Mouse (Mus musculus) cerebellum, adult 8-10 months (tissue): ENCODE measurements around the gene 4930404N11Rik.

Source experiments
- DNase-seq: peaks from one replicate; pipeline ENCODE4 v3.0.0; 2022

The 4930404N11Rik gene

DNA sequence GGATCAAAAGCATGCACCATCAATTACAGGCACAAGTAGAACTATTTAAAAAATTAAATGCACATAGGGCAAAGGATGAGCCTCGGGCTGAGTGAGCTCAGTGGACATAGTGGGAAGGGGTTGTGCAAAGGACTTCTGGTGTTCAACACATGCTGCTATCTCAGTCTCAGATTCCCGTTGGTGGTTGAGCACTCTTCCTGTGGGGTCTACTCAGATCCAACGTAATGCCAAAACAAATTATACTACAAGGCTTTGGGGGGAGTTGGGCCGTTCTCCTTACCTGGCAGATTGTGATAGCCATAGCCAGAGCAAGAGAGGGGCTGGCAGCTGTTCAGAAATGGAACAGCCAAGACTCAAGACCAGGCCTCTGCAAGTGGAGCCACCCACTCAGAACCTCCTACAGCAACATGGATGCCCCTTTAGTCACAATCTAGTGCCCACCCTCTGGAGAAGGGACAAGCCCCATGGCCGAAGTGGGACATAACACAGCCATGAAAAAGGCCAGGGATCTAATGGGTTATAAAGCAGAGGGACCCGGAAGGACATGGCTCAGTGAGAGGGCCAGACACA, 14.3 kb upstream of the 4930404N11Rik start:
- DNase-seq: no peak

DNA sequence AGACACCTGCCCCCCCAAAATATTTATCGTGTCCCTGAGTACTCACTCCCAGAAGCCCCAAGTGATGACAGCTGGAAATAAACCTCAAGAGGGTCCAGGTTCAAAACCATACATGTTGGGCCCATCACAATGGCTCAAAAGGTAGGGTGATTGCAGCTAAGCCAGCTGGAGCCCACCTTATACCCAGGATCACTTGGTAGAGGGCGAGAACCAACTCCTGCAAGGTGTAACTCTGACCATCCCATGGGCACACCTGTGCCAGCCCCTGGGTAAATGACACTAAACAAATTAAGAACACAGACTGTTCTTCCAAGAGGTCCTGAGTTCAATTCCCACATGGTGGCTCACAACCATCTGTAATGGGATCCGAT, 13.6 kb upstream of the 4930404N11Rik start:
- DNase-seq: no peak

DNA sequence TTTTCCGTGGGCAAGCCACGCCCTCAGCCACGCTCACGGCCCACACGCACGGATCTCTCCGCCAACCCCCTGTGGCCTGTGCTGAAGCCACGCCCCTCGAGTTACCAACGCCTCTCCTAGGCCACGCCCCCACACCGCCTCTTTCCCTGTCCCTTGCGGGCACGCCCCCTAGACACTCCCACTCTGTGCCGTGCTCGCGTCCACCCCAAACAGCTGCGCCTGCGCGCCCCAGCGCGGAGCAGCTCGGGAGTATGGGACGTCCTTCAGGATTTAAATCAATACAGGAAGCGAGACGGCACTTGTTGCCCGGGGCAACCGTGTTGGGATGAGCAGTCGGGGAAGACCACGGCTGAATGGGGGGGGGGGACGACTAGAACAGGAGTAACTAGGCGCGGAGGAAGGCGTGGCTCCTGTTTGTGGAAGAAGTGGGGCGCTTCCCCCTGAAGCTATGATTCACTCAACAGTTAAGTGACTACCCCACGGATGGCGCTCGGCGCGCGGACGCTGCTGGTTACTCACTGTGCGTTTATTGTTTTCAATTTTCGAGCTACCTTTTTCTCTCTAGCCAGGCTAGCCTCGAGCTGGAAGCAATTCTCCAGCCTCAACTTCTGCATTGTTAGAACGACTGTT, 13.1 kb upstream of the 4930404N11Rik start:
- peak; percentile 100 for DNase-seq

GRCm38 (mm10) chr10:81377793-81378552, 12.4 kb upstream of the 4930404N11Rik start, which contains the start of gene Fzr1:
Gene Fzr1, minus strand, starts transcription at chr10:81378516.
- DNase-seq: no peak

DNA sequence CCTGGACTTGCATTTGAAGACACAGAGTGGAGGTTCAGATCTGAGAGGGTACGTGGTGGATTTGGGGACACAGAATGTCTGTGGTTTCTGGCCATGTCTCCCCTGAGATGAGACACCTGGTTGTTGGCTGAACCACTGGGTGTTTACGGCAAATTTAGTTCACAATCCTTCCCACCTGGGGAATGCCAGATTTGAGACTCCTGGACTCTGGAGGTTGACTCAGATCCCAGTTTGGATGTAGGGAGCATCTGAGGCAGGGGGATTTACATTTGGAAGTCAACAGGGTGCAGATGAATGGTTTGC, 11.7 kb upstream of the 4930404N11Rik start:
- DNase-seq: no peak

DNA sequence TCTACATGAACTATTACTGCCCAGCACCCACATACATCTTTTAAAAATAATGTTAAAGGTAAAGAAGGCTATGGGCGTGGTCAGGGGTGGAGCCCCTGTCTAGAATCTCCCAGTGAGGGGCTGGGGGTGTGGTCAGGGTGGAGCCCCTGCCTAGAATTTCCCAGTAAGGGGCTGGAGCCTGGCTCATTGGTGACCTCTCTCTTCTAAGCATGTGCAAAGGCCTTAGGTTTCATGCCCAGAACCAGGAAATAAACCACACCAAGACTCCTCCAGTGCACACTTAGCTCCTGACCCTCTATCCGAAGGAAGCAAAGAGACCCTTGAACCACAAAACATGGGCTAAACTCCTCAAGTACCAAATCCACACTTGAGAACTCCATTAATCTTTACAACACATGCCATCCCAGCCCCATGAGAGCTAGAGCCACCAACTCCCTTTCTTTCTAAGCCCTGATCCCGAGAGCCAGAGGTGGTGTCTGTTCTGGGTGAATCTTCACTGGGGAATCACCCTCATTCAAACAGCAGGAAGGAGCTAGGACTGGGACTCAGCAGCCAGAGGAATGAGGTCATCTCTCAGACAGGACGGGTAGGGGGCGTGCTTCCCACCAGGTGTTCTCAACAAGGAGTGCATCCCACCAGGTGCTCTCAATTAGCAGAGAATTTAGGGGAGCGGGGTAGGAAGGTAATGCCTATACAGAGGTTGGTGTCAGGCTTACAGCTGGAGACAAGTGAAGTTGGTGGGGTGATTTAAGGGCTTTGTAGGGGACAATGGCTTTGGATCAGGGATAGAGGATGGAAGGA, 11.1 kb upstream of the 4930404N11Rik start:
- no peak for DNase-seq

GRCm38 (mm10) chr10:81375322-81375721, 9.7 kb upstream of the 4930404N11Rik start:
- no peak for DNase-seq

DNA sequence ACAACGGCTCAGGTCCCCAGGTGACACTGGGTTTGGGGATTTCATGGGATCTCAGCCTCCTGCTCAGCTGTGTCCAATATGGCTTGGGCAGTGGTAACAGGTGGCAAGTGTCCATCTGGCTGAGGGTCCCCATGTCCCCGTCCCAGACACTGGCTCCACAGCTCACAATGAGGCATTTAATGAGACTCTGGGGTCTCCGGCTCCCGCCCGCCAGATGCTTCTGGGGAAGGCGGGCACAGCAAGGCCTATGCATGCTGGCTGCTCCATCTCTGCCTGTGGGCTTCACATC, 1.5 kb upstream of the 4930404N11Rik start:
- DNase-seq: no peak

- DNase-seq: no peak
Measured at GRCm38 (mm10) chr10:81366477-81367206, 1.0 kb upstream of the 4930404N11Rik start.

DNA sequence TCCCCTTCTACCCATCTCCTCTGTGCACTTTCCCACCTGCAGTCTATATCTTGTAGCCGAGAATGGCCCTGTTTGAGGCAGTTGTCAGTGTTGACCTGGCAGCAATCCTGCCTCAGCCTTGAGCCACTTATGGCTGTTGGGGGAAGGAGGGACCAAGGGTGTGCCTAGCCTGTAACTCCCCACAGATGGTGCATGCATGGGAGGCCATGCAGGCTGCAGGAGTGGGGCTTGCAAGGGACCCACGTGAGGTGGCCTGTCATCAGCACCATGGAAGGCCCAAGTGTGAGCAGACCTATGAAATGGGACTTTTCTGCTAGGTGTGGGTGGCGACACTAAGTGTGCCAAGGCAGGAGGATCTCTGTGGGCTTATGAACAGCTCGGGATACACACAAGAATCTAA, 543 bp downstream of the 4930404N11Rik start:
- no peak for DNase-seq

GRCm38 (mm10) chr10:81364666-81365065, 950 bp downstream of the 4930404N11Rik start:
- no peak for DNase-seq

DNA sequence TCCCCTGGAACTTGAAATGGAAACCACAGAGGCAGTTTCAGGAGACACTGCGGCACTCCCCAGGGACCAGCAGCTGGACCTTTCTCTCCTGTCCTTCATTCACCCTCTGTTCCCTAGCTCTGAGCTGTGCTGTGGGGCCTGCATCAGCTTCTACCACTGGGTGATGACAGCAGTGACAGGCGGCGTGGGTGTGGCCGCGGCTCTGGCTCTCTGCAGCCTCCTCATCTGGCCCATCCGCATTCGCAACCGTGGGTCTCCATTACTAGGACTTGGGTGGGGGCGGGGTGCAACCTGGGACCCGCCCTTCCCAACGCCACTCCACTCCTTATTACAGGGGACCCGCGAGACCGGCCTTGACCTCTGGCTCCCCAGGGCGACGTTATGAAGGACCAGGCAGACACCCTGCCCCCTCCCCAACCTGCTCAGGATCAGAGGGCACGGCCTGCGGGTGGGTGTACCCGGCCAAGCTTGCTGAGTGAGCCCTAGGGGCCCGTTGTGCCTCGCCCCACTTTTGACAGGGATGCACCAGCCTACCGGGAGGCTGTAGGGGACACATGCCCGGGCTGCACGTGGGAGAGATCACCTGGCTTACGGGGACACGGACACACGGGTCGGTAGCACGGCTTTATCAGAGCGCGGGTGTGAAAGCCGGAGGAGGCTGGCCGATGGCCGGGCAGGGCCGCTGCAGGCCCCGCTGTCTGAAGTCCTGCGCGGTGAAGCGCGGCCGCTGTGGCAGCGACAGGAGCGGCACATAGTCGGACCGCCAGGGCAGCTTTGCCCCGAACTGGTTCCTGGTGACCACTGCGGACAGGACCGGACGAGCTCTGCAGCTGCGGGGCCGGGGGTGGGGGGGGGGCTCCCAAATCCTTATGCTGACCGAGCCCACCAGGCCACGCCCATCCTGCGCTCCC, 1.9 kb downstream of the 4930404N11Rik start:
- no peak for DNase-seq

DNA sequence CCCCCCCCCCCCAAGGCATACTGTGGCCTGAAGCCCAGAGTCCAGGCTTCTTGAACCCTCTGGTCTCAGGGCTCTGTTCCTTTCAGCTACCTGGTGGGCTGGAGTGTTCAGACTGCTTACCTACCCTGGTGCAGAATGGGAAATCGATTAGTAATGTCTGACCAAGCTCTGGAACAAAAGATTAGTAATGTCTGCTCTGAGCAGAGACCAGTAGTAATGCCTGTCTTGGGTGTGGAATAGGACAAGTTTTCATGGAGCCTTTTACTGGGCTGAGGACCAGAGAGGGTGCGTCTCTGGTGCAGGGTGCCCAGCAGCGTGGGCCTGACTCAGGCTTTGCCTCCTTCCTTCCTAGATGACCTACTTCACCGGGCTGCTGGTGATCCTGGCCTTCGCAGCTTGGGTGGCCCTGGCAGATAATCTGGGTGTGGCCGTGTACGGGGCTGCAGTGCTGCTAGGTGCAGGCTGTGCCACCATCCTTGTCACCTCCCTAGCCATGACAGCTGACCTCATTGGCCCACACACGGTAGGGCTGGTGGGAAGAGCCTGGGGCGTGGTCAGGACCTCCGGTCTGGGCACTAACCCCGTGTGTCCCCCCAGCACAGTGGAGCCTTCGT, 3.2 kb downstream of the 4930404N11Rik start:
- no peak for DNase-seq

DNA sequence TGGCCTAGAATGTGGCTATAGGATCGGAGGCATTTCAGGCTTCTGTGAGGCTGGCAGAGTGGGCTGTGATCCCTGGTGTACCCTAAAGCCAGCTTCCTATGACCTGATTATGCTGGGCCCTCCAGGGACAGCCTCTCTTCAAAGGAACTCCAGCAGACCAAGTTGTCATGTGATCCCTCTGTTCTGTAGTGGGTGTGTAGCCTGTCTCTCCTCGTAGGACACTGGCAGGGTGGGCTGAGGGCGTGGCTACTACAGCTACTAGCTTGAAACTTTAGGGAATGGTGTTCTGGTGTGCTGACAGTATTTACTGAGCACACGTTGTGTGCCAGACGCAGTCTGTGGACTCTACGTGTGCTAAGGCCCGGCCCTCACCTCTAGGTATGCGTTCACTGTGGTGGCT, 4.9 kb downstream of the 4930404N11Rik start:
- no peak for DNase-seq

- DNase-seq: no peak
Measured at GRCm38 (mm10) chr10:81358841-81359240, 6.8 kb downstream of the 4930404N11Rik start.

GRCm38 (mm10) chr10:81358209-81358608, 7.4 kb downstream of the 4930404N11Rik start:
- no peak for DNase-seq

DNA sequence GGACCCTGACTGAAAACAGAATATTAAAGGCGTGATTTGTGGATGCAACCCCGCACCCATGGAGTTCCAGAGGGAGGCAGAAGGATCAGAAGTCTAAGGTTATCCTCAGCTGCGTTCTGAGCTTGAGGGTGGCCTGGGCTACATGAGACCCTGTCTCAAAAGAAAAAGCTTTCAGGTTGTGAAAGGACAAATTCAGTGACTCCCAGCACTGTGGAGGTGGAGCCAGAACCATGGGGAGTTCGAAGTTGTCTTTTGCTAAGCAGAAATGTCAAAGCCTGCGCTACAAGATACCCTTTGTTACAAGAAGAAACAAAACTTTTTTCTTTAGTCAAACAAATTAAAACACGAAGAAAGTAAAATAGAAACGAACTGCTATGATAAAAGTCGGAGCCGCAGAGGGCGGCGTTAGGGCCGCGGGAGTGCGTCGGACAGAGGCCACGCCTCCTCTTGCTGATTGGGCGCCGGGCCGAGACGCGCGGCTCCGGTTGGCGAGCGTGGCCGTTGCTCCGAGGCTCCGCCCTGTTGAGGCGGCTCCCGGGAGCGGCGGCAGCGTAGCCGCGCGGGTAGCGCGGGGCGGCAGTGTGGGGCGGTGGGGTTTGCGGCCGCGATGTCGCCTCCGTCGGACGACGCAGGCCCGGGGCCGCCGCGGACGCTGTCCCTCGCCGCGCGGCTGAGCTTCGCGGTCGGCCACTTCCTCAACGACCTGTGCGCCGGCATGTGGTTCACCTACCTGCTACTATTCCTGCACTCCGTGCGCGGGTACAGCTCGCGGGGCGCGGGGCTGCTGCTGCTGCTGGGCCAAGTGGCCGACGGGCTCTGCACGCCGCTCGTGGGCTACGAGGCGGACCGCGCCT, 8.4 kb downstream of the 4930404N11Rik start, which contains the start of gene Mfsd12:
Gene Mfsd12 (plus strand): TSS at position 501 of the 854 bp plus-strand sequence.
- DNase-seq: peak; percentile 91

DNA sequence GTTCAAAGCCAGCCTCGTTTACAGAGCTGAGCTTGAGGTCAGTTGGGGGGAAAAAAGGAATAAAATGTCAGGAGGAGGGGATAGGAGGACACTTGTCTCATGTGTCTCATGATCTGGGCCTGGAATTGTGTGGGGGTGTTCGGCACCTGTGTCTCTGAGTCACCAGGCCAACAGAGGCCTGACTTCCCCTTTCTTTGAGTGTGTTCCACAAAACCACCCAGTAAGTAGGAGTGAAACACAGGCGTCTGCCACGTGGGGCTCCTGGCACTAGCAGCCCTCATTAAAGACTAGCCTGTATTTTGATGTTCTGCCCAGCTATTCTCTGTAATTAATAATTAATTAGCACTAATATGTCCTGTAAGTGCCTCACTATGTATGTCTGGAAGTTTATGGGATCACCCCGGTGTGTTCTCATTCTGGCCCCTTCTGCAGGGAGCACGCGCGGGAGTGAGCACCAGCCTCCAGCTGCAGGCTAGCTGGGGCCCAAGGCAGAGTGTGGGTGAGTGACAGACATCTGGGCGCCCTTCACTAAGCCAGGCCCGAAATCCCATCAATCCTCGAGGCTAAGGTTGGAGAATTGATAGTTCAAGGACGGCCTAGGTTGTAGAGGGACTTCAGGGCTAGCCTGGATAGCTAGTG, 9.1 kb downstream of the 4930404N11Rik start:
- DNase-seq: no peak

GRCm38 (mm10) chr10:81355533-81355932, 10.1 kb downstream of the 4930404N11Rik start:
- no peak for DNase-seq
